Mouse (Mus musculus): Measurements from ENCODE around the gene Chrnd. TPM values are rescaled to one million over a fixed set of nuclear protein-coding genes. Genes with fewer than 3 reads are reported as not detected.

The Chrnd gene
- not detected in 2 replicates for polyA plus RNA-seq (2012; ENCODE audit: low replicate concordance)

GRCm38 (mm10) chr1:87190429-87190828 is at the start of gene Chrnd:
TSS of gene Chrnd (plus strand) at chr1:87190607.

GRCm38 (mm10) chr1:87156199-87156587 is 34.2 kb upstream of the Chrnd start, which contains the start of gene Ecel1:
TSS of gene Ecel1 (minus strand) at chr1:87156521.

GRCm38 (mm10) chr1:87183013-87183412 is 7.4 kb upstream of the Chrnd start, which contains the start of gene Prss56:
TSS of gene Prss56 (plus strand) at chr1:87183313.

GRCm38 (mm10) chr1:87204465-87204864 is 14.1 kb downstream of the Chrnd start, which contains the start of gene Chrng:
TSS of gene Chrng (plus strand) at chr1:87204657.

GRCm38 (mm10) chr1:87213735-87214704 is 23.6 kb downstream of the Chrnd start, which contains the start of gene Eif4e2:
TSS of gene Eif4e2 (plus strand) at chr1:87213914.

Other genes starting within 250 kb of the Chrnd start
- not detected in 2 replicates for gene Alppl2, start 100.7 kb upstream of the Chrnd start, polyA plus RNA-seq (2012; ENCODE audit: low replicate concordance)
- not detected in 2 replicates for gene Alpi, start 89.0 kb upstream of the Chrnd start, polyA plus RNA-seq (2012; ENCODE audit: low replicate concordance)
- gene Akp3, start 65.6 kb upstream of the Chrnd start, polyA plus RNA-seq (2012; ENCODE audit: low replicate concordance), result 0.15 TPM in 1 of 2 replicates, not detected in the other
- 0.08 TPM in 1 of 2 replicates, not detected in the other for gene Ecel1, start 34.1 kb upstream of the Chrnd start, polyA plus RNA-seq (2012; ENCODE audit: low replicate concordance)
- not detected in 2 replicates for gene Prss56, start 7.3 kb upstream of the Chrnd start, polyA plus RNA-seq (2012; ENCODE audit: low replicate concordance)
- gene Chrng, start 14.1 kb downstream of the Chrnd start, polyA plus RNA-seq (2012; ENCODE audit: low replicate concordance), result not detected in 2 replicates
- gene Eif4e2, start 23.3 kb downstream of the Chrnd start, polyA plus RNA-seq (2012; ENCODE audit: low replicate concordance), result 18.5 and 23.0 TPM in 2 replicates
- gene Efhd1, start 73.8 kb downstream of the Chrnd start, polyA plus RNA-seq (2012; ENCODE audit: low replicate concordance), result 0.64 and 1.2 TPM in 2 replicates
- 7.8 and 11.5 TPM in 2 replicates for gene Gigyf2, start 136.4 kb downstream of the Chrnd start, polyA plus RNA-seq (2012; ENCODE audit: low replicate concordance)
- gene Kcnj13, start 204.1 kb downstream of the Chrnd start, polyA plus RNA-seq (2012; ENCODE audit: low replicate concordance), result not detected in 2 replicates

All from leukemia stem cell, adult 10-12 weeks (primary cell).